Mouse (Mus musculus) heart, adult 2 months (tissue): ENCODE results near the gene Marveld1.

ENCODE experiments used
- EP300 ChIP-seq: fragments of 200-500 bp; IDR thresholded peaks from 2 replicates; pipeline ENCODE4 v1.6.1; 2011; ENCODE audit warnings: low read depth, low read length, control low read depth; ENCODE audit not compliant: insufficient read depth
- POLR2A ChIP-seq: fragments of 200-500 bp; IDR thresholded peaks from 2 replicates; pipeline ENCODE4 v1.6.1; 2011; ENCODE audit warnings: mild to moderate bottlenecking, low read depth, low read length, control low read depth; ENCODE audit not compliant: insufficient read depth

DNA sequence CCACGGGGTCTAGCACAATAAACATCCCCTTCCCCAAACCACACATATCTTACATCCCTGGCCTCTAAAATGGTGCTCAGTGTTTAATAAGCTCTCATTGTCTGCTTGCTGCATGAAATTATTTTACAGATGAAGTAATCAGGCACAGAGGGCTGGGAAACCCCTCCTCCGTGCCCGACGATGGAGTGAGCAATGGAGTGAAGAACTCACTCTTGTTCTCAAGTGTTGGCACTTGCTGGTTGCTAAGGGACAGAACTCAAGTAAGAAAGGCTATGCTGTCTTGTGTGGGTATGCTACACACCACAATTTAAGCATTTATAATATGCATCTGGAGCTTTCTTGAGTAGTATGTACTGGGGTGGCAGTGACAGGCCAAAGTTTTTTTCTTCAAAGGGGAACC lies 2.0 kb upstream of the Marveld1 start:
- TF ChIP-seq POLR2A = no peak
- TF ChIP-seq EP300 = no peak
